Mouse (Mus musculus) G1E (cell line): ENCODE measurements around the gene Fxyd5. TPM values are rescaled to one million over a fixed set of nuclear protein-coding genes. Genes with fewer than 3 reads are reported as not detected.

Source experiments
- ATAC-seq: 2 replicates; pipeline ENCODE4 v1.8.0; 2016; ENCODE audit warnings: mild to moderate bottlenecking; ENCODE audit not compliant: insufficient number of reproducible peaks, poor library complexity, low FRiP score, severe bottlenecking; ENCODE audit errors: extremely low read depth
- DNase-seq: peaks from one replicate; pipeline ENCODE4 v3.0.0; 2012; ENCODE audit warnings: low spot score
- H3K27me3 ChIP-seq: 2 replicates; pipeline ENCODE4 v1.6.1; 2012; ENCODE audit warnings: mild to moderate bottlenecking, low read length, inconsistent platforms; ENCODE audit not compliant: insufficient read depth
- H3K36me3 ChIP-seq: replicated peaks from 2 replicates; pipeline ENCODE3; 2012; ENCODE audit warnings: mild to moderate bottlenecking, inconsistent platforms
- H3K4me1 ChIP-seq: 2 replicates; pipeline ENCODE4 v1.6.1; 2012; ENCODE audit warnings: low read depth, low read length, inconsistent platforms, mixed read lengths; ENCODE audit not compliant: insufficient read depth
- H3K4me3 ChIP-seq: 2 replicates; pipeline ENCODE4 v1.5.1; 2012; ENCODE audit warnings: low read depth, mild to moderate bottlenecking, inconsistent platforms, low read length, moderate library complexity, mixed read lengths
- H3K9me3 ChIP-seq: replicated peaks from 2 replicates; pipeline ENCODE4 v1.6.1; 2012; ENCODE audit warnings: inconsistent platforms
- CTCF ChIP-seq: IDR thresholded peaks from 2 replicates; pipeline ENCODE4 v1.5.1; 2012; ENCODE audit warnings: low read depth, low read length, inconsistent platforms, mixed read lengths
- GATA1 ChIP-seq: IDR thresholded peaks from 2 replicates; pipeline ENCODE4 v1.6.1; 2012; ENCODE audit warnings: borderline replicate concordance, low read length, inconsistent platforms, mixed read lengths
- GATA2 ChIP-seq: IDR thresholded peaks from 2 replicates; pipeline ENCODE4 v1.6.1; 2012; ENCODE audit warnings: low read depth, low read length, inconsistent platforms, borderline replicate concordance
- POLR2AphosphoS5 ChIP-seq: IDR thresholded peaks from 2 replicates; pipeline ENCODE4 v1.6.1; 2012; ENCODE audit warnings: low read depth, low read length, inconsistent platforms; ENCODE audit not compliant: insufficient replicate concordance
- TAL1 ChIP-seq: conservative IDR thresholded peaks from 2 replicates; pipeline ENCODE4 v1.6.1; 2012; ENCODE audit warnings: low read depth, low read length, inconsistent platforms, mixed read lengths
- polyA plus RNA-seq: library from polyadenylated mRNA; stranded (reverse); fragments of >175 nt; gene quantifications from 2 replicates; pipeline ENCODE4 v1.2.3, GENCODE M21; 2012
- total RNA-seq, 2 experiments: library from RNA; stranded (forward) in 1 of 2; stranded (reverse) in 1 of 2; fragments of 200-1000 nt in 1 of 2; fragments of >200 nt in 1 of 2; fragmentation: Nextera tagmentation in 1 of 2; gene quantifications; 2 replicates each; pipeline ENCODE4 v1.2.3; 2014 to 2017

Fxyd5 gene
- total and polyA plus RNA-seq, 3 experiments = 0.75 to 3.3 (median 1.8) TPM

DNA sequence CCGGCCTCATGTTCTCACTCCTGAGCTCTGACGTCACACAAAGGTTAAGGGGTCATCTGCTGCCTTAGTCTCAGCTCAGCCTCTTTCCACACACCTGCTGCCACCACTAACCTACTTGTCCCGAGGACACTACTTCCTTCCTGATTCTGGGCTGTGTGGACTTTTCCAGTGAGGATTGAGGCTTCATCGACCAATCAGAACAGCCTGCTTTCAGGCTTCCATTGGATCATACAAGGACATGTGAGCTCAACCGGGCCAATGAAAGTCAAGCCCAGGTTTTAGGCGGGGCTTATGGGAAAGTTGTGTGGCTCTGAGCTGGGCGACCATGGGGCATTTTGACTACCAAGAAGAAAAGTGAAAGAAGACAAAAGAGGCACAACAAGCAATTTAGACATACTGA, 5.4 kb downstream of the Fxyd5 start:
- no peaks in the 10 kb centered on the region for H3K36me3 ChIP-seq
- no peaks in the 10 kb centered on the region for H3K4me1 ChIP-seq
- ATAC-seq = no peak
- no peak for DNase-seq
- H3K27me3 ChIP-seq = no peaks in the 10 kb centered on the region
- H3K4me3 ChIP-seq = no peak overlapping the region
- H3K9me3 ChIP-seq = peaks cover 9% of the 10 kb centered on the region
- no peak for TF ChIP-seq TAL1
- TF ChIP-seq CTCF = no peak
- TF ChIP-seq GATA2 = no peak
- TF ChIP-seq GATA1 = no peak
- TF ChIP-seq POLR2AphosphoS5 = no peak

DNA sequence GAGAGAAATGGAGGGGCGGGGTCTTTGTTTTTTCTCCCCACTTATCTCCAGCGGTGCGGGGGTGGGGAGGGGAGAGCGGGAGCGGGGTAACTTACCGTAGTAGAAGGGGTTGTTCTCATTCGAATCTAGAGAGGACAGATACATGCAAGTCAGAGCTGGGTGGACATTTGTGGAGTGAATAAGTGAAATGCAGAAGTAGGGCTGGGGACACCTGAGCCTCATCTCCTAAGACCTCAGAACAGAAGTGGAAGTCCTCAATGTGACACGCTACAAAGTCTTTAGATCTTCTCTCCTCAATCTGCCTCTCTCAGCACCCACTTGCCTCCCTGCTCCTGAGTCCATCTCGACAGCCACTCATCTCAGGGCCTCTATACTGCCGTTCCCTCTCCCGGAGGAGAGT, 7.0 kb downstream of the Fxyd5 start:
- H3K4me1 ChIP-seq = no peaks in the 10 kb centered on the region

DNA sequence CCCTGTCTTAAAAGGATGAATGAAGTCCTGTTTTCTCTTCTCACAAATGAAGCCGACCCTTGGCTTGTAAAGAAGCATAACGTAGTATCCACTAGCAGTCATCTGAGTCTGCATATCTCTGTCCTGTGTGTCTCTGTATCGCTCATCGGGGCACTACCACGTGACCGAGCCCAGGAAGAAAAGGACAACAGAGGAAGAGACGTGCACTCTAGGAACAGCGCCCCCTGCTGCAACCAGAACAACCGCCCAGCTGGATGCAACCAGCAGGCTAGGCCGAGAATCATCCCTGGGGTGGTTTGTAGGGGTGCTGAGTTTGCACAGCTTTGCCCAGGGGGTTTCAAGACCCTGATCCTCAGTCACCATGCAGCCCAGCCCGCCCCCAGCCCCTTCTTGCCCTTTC, 7.5 kb downstream of the Fxyd5 start:
- Histone ChIP-seq H3K9me3 (no peaks in the 10 kb centered on the region), H3K4me1 (no peaks in the 10 kb centered on the region), H3K27me3 (no peaks in the 10 kb centered on the region), H3K4me3 (no peak overlapping the region), H3K36me3 (no peaks in the 10 kb centered on the region)
- DNase-seq (no peak), ATAC-seq (no peak)
- TF ChIP-seq TAL1 (no peak), CTCF (no peak), GATA1 (no peak), POLR2AphosphoS5 (no peak), GATA2 (no peak)

More for the DNA sequence above, 7.0 kb downstream of the Fxyd5 start:
- Histone ChIP-seq H3K4me3 (no peak overlapping the region), H3K9me3 (no peaks in the 10 kb centered on the region), H3K36me3 (no peaks in the 10 kb centered on the region), H3K27me3 (no peaks in the 10 kb centered on the region)
- ATAC-seq = no peak
- TF ChIP-seq POLR2AphosphoS5 = no peak
- no peak for TF ChIP-seq GATA1
- no peak for TF ChIP-seq GATA2
- no peak for TF ChIP-seq TAL1
- TF ChIP-seq CTCF = no peak
- DNase-seq = no peak

DNA sequence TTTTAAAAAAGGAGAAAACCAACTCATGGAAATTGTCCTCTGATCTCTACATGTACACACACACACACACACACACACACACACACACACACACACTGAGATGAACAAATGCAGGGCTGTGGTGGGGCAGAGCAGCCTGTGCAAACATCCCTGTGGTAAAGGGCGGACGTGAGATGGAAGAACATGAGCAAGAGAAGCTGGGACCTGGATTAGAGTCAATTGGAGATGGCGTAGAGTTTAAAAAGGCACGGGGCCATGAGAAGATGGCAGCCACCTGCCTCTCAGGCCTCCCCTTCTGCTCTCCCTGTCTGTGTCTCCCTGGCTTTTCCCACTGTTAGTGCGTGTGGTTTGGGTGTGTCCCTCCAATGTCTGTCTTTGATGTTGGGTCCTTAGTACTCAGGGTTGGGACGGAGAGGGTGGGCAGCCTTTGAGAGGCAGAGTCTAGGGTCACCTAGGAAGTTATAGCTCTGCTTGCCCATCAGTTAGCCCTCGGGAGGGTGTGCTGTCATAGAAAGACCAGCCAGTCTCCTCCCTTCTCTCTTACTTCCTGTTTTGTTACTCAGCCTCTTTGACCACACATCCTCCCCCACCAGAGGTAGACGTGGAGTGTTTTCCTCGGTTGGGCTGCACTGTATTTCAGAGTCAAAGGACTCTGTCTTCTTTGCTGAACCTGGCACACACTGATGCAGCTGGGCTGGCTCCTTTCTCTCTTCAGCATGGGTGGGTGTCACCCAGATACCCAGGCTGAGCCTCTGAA, 8.7 kb downstream of the Fxyd5 start:
- H3K27me3 ChIP-seq = no peaks in the 10 kb centered on the region
- no peaks in the 10 kb centered on the region for H3K9me3 ChIP-seq
- peak; percentile 14 for DNase-seq
- no peaks in the 10 kb centered on the region for H3K36me3 ChIP-seq
- ATAC-seq = no peak
- TF ChIP-seq POLR2AphosphoS5 (no peak), TAL1 (no peak), GATA1 (no peak)
- no peaks in the 10 kb centered on the region for H3K4me1 ChIP-seq
- no peak overlapping the region for H3K4me3 ChIP-seq

DNA sequence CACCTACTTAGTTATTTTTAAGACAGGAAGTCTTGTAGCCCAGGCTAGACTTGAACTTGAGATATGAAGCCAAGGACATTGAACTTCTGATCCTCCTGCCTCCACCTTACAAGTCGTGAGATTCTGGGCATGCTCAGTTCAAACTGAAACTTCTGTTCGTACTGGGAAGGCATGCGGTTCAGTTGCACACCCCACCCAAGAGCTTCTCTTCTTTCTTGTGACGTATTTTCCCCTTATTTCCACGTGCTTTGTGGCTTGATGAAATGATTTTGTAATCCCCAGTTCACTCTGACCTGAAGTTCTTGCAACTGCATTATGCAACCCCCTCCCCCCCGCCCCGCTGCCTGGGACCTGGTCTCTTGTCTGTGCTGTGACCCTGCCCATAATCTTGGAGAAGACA, 10.6 kb downstream of the Fxyd5 start:
- ATAC-seq (no peak), DNase-seq (no peak)
- Histone ChIP-seq H3K4me1 (no peaks in the 10 kb centered on the region), H3K9me3 (no peaks in the 10 kb centered on the region), H3K4me3 (no peak overlapping the region), H3K27me3 (no peaks in the 10 kb centered on the region), H3K36me3 (no peaks in the 10 kb centered on the region)
- TF ChIP-seq GATA2 (no peak), TAL1 (no peak), POLR2AphosphoS5 (no peak), GATA1 (no peak), CTCF (no peak)

DNA sequence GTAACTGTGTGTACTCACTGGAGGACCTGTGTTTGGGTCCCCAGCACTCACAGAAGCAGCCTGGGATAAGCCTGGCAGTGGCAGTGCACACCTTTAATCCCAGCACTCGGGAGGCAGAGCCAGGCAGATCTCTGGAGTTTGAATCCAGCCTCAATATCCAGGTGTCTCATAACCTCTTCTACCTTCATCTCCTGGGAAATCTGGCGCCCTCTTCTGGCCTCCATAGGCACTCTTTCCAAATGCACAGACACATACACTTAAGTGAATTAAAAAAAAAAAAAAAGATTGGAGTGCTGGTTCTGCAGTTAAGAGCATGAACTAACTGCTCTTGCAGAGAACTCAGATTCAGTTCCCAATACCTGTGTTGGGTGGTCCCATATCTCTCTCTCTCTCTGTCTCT, 11.6 kb downstream of the Fxyd5 start:
- no peak overlapping the region for H3K4me3 ChIP-seq
- no peaks in the 10 kb centered on the region for H3K36me3 ChIP-seq
- no peaks in the 10 kb centered on the region for H3K9me3 ChIP-seq
- DNase-seq (no peak), ATAC-seq (no peak)
- TF ChIP-seq GATA2 (no peak), GATA1 (no peak), TAL1 (no peak), CTCF (no peak), POLR2AphosphoS5 (no peak)
- no peaks in the 10 kb centered on the region for H3K4me1 ChIP-seq
- no peaks in the 10 kb centered on the region for H3K27me3 ChIP-seq
